Mouse (Mus musculus) hindbrain, embryonic 12.5 days (tissue): ENCODE results near the gene Ppt1. TPM values are rescaled to one million over a fixed set of nuclear protein-coding genes. Genes with fewer than 3 reads are reported as not detected.
"Not testable (repeated sequence)": the region's sequence is repeated elsewhere in the genome, so short reads cannot be mapped to it uniquely, and the experiment has no call there.

Experiments used
- ATAC-seq: fragments of 200-750 bp; cut with Nextera tagmentation; 2 replicates; pipeline ENCODE4 v1.8.0; 2017; ENCODE audit warnings: moderate TSS enrichment; ENCODE audit not compliant: low FRiP score
- H3K27ac ChIP-seq: fragments of 300-500 bp; sonication (generic); 2 replicates; pipeline ENCODE4 v1.5.1; 2016; ENCODE audit warnings: mild to moderate bottlenecking
- H3K27me3 ChIP-seq: fragments of 300-500 bp; sonication (generic); 2 replicates; pipeline ENCODE4 v1.6.1; 2016; ENCODE audit warnings: mild to moderate bottlenecking
- H3K36me3 ChIP-seq: fragments of 300-500 bp; sonication (generic); 2 replicates; pipeline ENCODE4 v1.6.1; 2016; ENCODE audit warnings: mild to moderate bottlenecking
- H3K4me1 ChIP-seq: fragments of 300-500 bp; sonication (generic); 2 replicates; pipeline ENCODE4 v1.6.1; 2016
- H3K4me2 ChIP-seq: fragments of 300-500 bp; sonication (generic); replicated peaks from 2 replicates; pipeline ENCODE4 v1.6.1; 2016; ENCODE audit warnings: mild to moderate bottlenecking
- H3K4me3 ChIP-seq: fragments of 300-500 bp; sonication (generic); 2 replicates; pipeline ENCODE4 v1.5.1; 2016; ENCODE audit warnings: mild to moderate bottlenecking
- H3K9ac ChIP-seq: fragments of 300-500 bp; sonication (generic); 2 replicates; pipeline ENCODE4 v1.6.1; 2016; ENCODE audit warnings: mild to moderate bottlenecking, moderate library complexity
- H3K9me3 ChIP-seq: fragments of 300-500 bp; sonication (generic); replicated peaks from 2 replicates; pipeline ENCODE4 v1.6.1; 2016; ENCODE audit warnings: mild to moderate bottlenecking
- WGBS: fragments of 180-500 bp; shearing (Covaris S2); methylation state at CpG from one replicate; pipeline ENCODE4 v1.1.7; 2016; 5-methylcytosine and 5-hydroxymethylcytosine counted together
- polyA plus RNA-seq: library from polyadenylated mRNA; unstranded; fragments of >200 nt; fragmentation: Nextera tagmentation; extraction: Ambion mirVana; gene quantifications from 2 replicates; pipeline ENCODE4 v1.2.1, GENCODE M21; 2016

The Ppt1 gene
- 73.1 and 73.5 TPM in 2 replicates for polyA plus RNA-seq

DNA sequence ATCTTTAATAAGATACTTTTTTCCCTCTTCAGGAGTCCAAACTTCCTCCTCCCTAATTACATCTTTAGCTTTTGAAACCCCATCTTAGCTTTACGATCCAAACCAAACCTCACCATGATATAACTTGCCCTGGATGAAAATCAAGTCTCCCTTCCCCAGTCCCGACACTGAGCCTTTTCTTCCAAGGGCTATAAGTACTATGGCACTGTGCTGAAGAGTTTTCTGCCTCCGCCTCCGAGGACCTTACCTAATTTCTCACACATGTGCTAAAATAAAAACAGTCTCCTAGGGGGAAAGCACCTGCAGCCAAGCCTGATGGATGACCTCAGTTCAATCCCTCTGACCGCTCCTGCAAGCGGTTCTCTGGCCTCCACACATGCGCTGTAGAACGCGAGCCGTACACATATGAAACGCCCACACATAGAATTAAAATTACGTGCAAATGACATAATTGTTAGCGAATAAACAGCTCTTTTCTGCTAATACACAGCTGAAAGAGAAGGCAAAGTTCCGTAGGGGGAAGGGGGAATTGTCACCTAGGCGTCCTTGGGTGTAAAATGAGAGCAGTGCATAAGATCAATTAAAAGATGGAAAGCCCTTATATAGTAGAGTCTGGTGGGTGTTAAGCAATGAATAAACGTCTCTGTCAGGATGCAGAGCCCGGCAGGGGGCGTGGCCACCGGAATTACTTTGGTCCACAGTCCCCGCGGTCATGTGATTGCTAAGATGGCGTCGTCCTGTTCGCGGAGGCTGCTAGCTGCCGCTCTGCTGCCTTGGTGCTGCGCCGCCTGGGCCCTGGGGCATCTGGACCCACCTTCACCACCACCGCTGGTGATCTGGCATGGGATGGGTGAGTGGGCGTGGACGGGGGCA lies at the start of gene Ppt1:
TSS of gene Ppt1 (plus strand) at position 713 of the 873 bp plus-strand sequence.
- H3K9ac ChIP-seq: peak within 1 kb of the TSS; percentile 82
- H3K27ac ChIP-seq: peak within 1 kb of the TSS; percentile 80
- peak; percentile 90 for ATAC-seq
- no peaks in the 10 kb centered on the region for H3K27me3 ChIP-seq
- peak within 1 kb of the TSS; percentile 83 for H3K4me2 ChIP-seq
- peak within 1 kb of the TSS; percentile 77 for H3K4me3 ChIP-seq
- H3K4me1 ChIP-seq: peaks cover 27% of the 10 kb centered on the region
- H3K9me3 ChIP-seq: no peaks in the 10 kb centered on the region
- no peaks in the 10 kb centered on the region for H3K36me3 ChIP-seq
- 5% methylated on average over 31 of the region's 31 CpGs for WGBS

DNA sequence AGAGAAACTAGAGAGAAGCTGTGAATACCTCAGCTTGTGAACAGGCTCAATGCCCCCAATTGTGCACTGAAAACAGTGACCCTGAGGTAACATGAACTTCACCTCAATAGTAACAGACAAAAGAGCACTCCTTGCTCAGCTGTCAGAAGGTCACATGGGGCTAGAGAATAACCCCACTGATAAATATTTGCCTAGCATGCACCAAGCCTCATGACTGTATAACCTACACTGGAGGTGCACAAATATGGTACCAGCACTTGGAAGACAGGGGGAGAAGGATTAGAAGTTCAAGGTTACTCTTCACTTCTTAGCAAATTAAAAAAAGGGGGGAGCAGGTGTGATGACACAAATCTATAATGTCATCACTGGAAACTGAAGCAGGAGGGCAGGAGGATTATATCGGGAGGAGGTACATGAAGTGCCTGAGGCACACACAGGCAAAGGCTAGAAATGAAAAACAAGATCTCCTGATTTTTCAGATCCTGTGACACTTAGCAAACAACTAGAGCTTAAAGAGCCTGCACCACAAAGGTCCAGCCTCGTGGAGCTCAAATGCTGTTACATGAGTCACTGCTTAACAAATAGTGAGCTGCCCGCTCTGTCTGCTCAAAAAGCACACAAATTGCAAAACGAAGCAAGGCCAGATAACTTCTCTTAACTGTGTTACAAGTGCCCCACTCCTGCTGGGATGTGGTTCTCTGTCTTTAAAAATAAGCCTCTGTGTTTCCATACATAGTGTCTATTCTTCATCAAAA lies 46.5 kb upstream of the Ppt1 start:
- H3K27me3 ChIP-seq: no peaks in the 10 kb centered on the region
- H3K4me3 ChIP-seq: no peak overlapping the region
- H3K9me3 ChIP-seq: no peaks in the 10 kb centered on the region
- no peak for ATAC-seq
- H3K27ac ChIP-seq: no peak overlapping the region
- no peak overlapping the region for H3K9ac ChIP-seq
- no peak overlapping the region for H3K4me2 ChIP-seq
- no peaks in the 10 kb centered on the region for H3K36me3 ChIP-seq
- 71% methylated on average over 4 of the region's 4 CpGs for WGBS
- no peaks in the 10 kb centered on the region for H3K4me1 ChIP-seq

DNA sequence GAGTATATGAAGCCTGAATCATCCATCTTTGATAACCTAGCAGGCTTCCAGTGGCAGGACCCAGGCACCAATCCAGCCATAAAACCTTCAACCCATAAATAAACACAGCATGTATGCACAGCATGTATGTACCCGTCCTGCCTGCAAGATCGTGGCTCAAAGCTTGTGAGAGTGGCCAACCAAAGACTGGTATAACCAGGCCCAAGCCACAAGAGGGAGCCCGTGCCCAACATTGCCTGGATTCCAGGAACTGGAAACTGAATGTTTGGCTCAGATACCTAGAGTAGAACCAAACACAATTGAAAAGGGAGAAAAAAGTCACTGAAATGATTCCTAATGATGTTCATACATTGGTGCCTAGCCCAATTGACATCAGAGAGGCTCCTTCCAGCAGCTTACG lies 27.9 kb upstream of the Ppt1 start:
- Histone ChIP-seq H3K4me3 (no peak overlapping the region), H3K4me1 (no peaks in the 10 kb centered on the region), H3K27me3 (no peaks in the 10 kb centered on the region), H3K36me3 (no peaks in the 10 kb centered on the region), H3K9ac (no peak overlapping the region), H3K27ac (no peak overlapping the region), H3K9me3 (no peaks in the 10 kb centered on the region), H3K4me2 (no peak overlapping the region)
- 28% methylated on average over 4 of the region's 4 CpGs for WGBS
- ATAC-seq: peak; percentile 50; the same call in 1 of the 2 replicates

DNA sequence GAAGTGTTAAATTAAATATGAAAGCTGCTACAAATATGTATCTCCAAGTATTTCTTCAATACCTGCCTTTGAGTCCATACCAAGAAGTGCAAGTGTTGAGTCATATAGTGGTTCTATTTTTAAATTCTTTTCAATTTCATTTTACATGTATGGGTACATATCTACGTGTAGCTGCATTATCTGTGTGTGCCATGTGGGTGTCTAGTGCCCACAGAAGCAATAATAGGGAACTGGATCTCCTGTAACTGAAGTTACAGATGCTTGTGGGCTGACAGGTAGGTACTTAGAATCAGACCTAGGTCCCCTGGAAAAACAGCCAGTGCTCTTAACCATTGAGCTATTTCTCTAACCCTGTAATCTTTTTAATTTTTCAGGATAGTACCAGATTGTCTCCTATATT lies 24.9 kb upstream of the Ppt1 start:
- no peak overlapping the region for H3K4me3 ChIP-seq
- no peak for ATAC-seq
- H3K36me3 ChIP-seq: no peaks in the 10 kb centered on the region
- H3K9ac ChIP-seq: no peak overlapping the region
- WGBS: 49% methylated on average over 1 of the region's 1 CpGs
- H3K4me2 ChIP-seq: no peak overlapping the region
- H3K27me3 ChIP-seq: no peaks in the 10 kb centered on the region
- H3K4me1 ChIP-seq: no peaks in the 10 kb centered on the region
- H3K9me3 ChIP-seq: no peaks in the 10 kb centered on the region
- no peak overlapping the region for H3K27ac ChIP-seq

DNA sequence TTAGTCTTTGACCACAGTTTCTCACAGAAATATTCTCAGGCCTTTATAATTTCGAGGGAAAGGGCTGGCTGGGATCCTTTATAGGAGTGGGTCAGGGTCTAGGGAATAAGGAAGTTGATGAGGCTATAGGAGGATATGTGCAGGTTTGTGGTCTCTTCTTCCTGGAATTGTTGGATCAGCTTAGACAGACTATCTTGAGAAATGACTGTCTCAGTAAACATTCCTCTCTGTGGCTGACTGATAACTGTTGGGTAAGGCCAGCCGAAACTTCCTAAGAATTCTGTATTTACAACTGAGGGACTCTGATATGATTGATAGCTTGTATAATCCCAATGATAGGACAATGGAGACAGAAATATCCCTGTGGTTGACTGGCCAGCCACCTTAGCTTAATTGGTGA lies 24.2 kb upstream of the Ppt1 start:
- no peaks in the 10 kb centered on the region for H3K27me3 ChIP-seq
- no peaks in the 10 kb centered on the region for H3K9me3 ChIP-seq
- H3K36me3 ChIP-seq: no peaks in the 10 kb centered on the region
- H3K4me3 ChIP-seq: no peak overlapping the region
- no peak overlapping the region for H3K4me2 ChIP-seq
- H3K9ac ChIP-seq: no peak overlapping the region
- H3K27ac ChIP-seq: no peak overlapping the region
- no peaks in the 10 kb centered on the region for H3K4me1 ChIP-seq
- no peak for ATAC-seq
- 64% methylated on average over 2 of the region's 2 CpGs for WGBS

DNA sequence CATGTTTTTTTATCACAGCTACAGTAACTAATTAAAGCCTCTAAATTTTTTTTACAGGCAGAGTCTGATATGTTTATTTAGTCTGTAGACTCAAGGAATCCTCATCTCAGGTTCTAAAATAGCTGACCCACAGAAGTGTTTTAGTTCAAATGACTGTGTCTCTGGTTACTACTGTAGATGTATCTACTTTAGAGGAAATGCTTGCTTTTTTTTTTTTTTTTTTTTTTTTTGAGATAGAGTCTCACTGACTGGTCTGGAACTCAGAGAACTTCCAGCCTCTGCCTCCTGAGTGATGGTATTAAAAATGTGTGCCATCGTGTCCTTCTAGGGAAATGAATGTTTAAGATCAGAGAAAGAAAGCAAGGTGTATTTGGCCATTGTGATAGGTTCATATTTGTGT lies 19.8 kb upstream of the Ppt1 start:
- no peaks in the 10 kb centered on the region for H3K36me3 ChIP-seq
- H3K4me2 ChIP-seq: no peak overlapping the region
- no peaks in the 10 kb centered on the region for H3K9me3 ChIP-seq
- H3K9ac ChIP-seq: no peak overlapping the region
- no peak overlapping the region for H3K4me3 ChIP-seq
- WGBS: 68% methylated on average over 1 of the region's 1 CpGs
- H3K27me3 ChIP-seq: no peaks in the 10 kb centered on the region
- H3K27ac ChIP-seq: no peak overlapping the region
- H3K4me1 ChIP-seq: no peaks in the 10 kb centered on the region
- ATAC-seq: no peak

DNA sequence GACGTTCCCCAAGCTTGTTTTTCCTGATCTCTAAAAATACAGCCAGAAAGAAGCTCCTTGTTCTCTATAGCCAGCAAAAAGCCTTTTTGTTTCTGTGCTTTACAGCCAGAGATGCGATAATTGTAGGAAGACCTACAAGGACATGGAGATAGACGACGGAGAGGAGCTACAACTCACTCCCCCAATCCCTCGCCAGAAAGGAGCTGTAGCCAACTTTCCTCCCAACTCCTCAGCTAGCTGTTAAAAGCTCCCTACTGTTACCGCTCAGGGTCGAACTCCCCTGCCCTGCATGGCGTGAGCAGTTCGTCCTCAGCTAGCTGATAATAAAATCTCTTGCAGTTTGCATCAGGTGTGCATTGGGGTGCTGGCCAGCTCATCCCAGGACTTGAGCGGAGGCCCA lies 15.1 kb upstream of the Ppt1 start:
- not testable (repeated sequence) for H3K4me2 ChIP-seq, ATAC-seq, H3K4me3 ChIP-seq, H3K9ac ChIP-seq, H3K9me3 ChIP-seq, H3K27ac ChIP-seq, H3K27me3 ChIP-seq, H3K36me3 ChIP-seq, H3K4me1 ChIP-seq
- WGBS: 43% methylated on average over 10 of the region's 10 CpGs

DNA sequence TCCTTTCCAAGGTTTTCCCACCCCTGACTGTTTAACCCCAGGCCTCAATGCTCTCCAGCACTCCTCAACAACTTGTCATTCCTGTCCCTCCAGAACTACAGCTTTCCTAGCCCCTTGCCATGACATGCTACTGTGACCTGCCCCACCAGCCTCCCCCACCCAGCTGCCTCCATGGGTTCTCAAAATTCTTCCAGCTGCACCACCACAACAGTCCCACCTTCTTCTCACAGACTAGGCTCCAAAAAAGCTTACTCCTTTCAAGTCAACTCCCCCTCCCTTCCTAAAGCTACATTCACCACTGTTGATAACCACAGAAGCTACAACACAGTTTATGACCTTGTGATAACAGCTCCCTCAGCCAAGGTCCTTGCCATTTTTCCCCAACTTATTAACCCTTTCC lies 8.4 kb upstream of the Ppt1 start:
- H3K9ac ChIP-seq: no peak overlapping the region
- no peaks in the 10 kb centered on the region for H3K36me3 ChIP-seq
- no peak overlapping the region for H3K27ac ChIP-seq
- peaks cover 10% of the 10 kb centered on the region for H3K4me1 ChIP-seq
- ATAC-seq: no peak
- no peak overlapping the region for H3K4me2 ChIP-seq
- no peak overlapping the region for H3K4me3 ChIP-seq
- H3K27me3 ChIP-seq: no peaks in the 10 kb centered on the region
- H3K9me3 ChIP-seq: no peaks in the 10 kb centered on the region; the same call in 1 of the 2 replicates

DNA sequence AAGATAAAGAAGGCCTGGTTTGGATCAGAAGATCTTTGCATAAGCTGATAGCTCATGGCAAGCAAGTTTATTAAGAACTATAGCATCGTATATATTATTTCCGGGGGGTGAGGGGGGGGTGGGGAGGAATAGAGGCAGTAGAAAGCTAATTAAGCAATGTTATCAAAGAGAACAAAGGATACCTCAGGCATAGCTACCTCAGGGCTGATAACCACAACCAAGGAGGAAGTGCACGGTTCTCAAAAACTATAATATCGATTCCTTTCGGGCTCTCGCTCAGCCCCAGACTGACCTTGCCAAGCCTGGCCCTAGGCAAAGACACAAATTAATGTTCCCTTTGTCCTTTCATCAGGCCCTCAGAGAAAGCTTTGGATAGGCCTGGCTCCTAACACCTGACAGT lies 6.7 kb upstream of the Ppt1 start:
- Histone ChIP-seq H3K9ac (no peak overlapping the region), H3K4me1 (peaks cover 10% of the 10 kb centered on the region), H3K4me2 (no peak overlapping the region), H3K9me3 (no peaks in the 10 kb centered on the region; the same call in 1 of the 2 replicates), H3K36me3 (no peaks in the 10 kb centered on the region), H3K4me3 (no peak overlapping the region), H3K27ac (no peak overlapping the region), H3K27me3 (no peaks in the 10 kb centered on the region)
- WGBS: 94% methylated on average over 6 of the region's 6 CpGs
- no peak for ATAC-seq

DNA sequence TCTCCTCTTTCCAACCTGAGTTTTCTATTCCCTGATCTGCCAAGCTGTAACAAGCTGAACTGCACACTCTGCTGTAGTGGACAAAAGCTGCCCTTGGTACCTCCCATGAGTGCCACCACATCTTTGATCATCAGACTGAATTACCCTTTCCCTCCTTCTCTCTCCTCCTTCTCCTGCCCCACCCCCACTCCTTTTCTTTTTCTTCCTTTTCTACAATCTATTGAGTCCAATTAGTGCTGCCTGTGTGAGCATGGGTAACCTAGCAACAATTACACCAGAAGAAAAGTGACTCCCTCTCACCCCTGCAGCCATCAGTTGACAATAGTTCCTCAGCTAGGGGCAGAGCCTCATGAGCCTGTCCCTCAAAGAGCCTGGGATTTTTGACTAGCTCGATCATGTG lies 4.2 kb upstream of the Ppt1 start:
- Histone ChIP-seq H3K4me2 (no peak overlapping the region), H3K27me3 (no peaks in the 10 kb centered on the region), H3K4me3 (no peak overlapping the region), H3K9ac (no peak overlapping the region), H3K4me1 (peaks cover 15% of the 10 kb centered on the region), H3K27ac (peak overlapping the region; percentile 57; the same call in 1 of the 2 replicates), H3K9me3 (no peaks in the 10 kb centered on the region), H3K36me3 (no peaks in the 10 kb centered on the region)
- ATAC-seq: peak; percentile 59
- 23% methylated on average over 1 of the region's 1 CpGs for WGBS

DNA sequence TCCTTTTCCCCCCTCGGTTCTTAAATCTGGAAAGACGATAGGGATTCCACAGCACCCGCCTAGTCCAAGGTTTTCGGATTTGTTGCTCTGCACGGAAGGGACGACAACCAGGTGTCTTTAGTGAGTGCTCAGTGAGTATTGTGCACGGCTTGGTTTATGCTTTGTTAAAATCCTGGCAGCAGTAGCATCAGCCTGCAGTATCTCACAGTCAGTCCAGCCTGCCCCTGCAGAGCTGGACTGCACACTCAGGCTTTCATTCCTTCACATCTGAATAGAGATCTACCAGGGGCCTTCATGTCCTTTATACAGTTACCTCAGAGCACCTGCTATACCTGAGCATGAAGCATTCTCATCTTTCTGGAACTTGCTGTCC lies 347 bp downstream of the Ppt1 start:
- H3K9ac ChIP-seq: peak overlapping the region; percentile 82
- peaks cover 26% of the 10 kb centered on the region for H3K4me1 ChIP-seq
- H3K36me3 ChIP-seq: peaks cover 2% of the 10 kb centered on the region; the same call in 1 of the 2 replicates
- H3K4me2 ChIP-seq: peak overlapping the region; percentile 83
- ATAC-seq: peak; percentile 49
- H3K9me3 ChIP-seq: no peaks in the 10 kb centered on the region
- H3K4me3 ChIP-seq: peak overlapping the region; percentile 77
- no peaks in the 10 kb centered on the region for H3K27me3 ChIP-seq
- WGBS: 1% methylated on average over 7 of the region's 7 CpGs
- peak overlapping the region; percentile 80 for H3K27ac ChIP-seq

DNA sequence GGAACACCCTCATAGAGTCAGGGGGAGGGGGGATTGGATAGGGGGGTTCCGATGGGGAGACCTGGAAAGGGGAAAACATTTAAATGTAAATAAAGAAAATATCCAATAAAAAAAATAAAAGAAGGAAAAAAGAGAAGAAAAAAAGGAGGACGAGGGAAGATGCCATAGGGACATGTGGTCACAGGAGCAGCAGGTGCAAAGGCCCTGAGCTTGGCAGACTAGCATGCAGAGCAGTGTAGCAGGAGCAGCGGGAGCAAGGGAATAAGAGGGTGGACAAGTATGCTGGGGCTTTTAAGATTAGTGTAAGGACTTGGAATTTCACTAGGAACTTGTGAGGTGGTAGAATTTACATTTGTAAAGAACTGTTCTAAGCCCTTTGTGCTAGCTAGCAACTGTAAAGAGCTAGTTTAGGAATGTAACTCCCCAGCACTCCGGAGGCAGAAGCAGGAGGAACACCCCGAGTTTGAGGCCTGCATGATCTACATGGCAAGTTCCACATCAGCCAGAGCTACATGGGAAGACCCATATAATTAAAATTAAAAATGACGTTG lies 1.2 kb downstream of the Ppt1 start:
- Histone ChIP-seq H3K9me3 (no peaks in the 10 kb centered on the region), H3K4me1 (peaks cover 17% of the 10 kb centered on the region), H3K36me3 (peaks cover 10% of the 10 kb centered on the region; the same call in 1 of the 2 replicates), H3K9ac (no peak overlapping the region), H3K4me2 (peak overlapping the region; percentile 83), H3K27me3 (no peaks in the 10 kb centered on the region), H3K27ac (no peak overlapping the region), H3K4me3 (no peak overlapping the region)
- WGBS: 79% methylated on average over 6 of the region's 6 CpGs
- ATAC-seq: no peak
